Mouse (Mus musculus): ENCODE data around the gene Ptprd.

GRCm38 (mm10) chr4:76422113-76422512 lies 1789.6 kb downstream of the Ptprd start:
- no peak for TF ChIP-seq HCFC1 (IDR thresholded peaks at IDR 0.05; ENCODE audit: borderline replicate concordance, insufficient read depth, low read length)
- TF ChIP-seq MAFK (IDR thresholded peaks at IDR 0.05; ENCODE audit: insufficient read depth, low read depth, low read length), result no peak
